Mouse (Mus musculus) kidney, embryonic 14.5 days (tissue): ENCODE results near the gene Rgp1. TPM values are rescaled to one million over a fixed set of nuclear protein-coding genes. Genes with fewer than 3 reads are reported as not detected.

ENCODE experiments used
- ATAC-seq: fragments of 200-750 bp; cut with Nextera tagmentation; 2 replicates; pipeline ENCODE4 v1.8.0; 2017; ENCODE audit warnings: moderate number of reproducible peaks, mild to moderate bottlenecking, moderate TSS enrichment, moderate library complexity; ENCODE audit not compliant: low FRiP score, low TSS enrichment
- H3K27ac ChIP-seq: fragments of 300-500 bp; sonication (generic); 2 replicates; pipeline ENCODE4 v1.5.1; 2014; ENCODE audit warnings: low read depth, mild to moderate bottlenecking, low read length, moderate library complexity, mixed read lengths
- H3K27me3 ChIP-seq: fragments of 300-500 bp; sonication (generic); 2 replicates; pipeline ENCODE4 v1.6.1; 2014; ENCODE audit warnings: mild to moderate bottlenecking, low read length; ENCODE audit not compliant: control insufficient read depth, insufficient read depth
- H3K36me3 ChIP-seq: fragments of 300-500 bp; sonication (generic); 2 replicates; pipeline ENCODE4 v1.6.1; 2014; ENCODE audit warnings: low read length, mixed read lengths; ENCODE audit not compliant: control insufficient read depth, insufficient read depth
- H3K4me1 ChIP-seq: fragments of 300-500 bp; sonication (generic); 2 replicates; pipeline ENCODE4 v1.6.1; 2014; ENCODE audit warnings: low read length, mixed read lengths; ENCODE audit not compliant: control insufficient read depth, insufficient read depth
- H3K4me2 ChIP-seq: fragments of 300-500 bp; sonication (generic); replicated peaks from 2 replicates; pipeline ENCODE4 v1.6.1; 2014; ENCODE audit warnings: low read depth, mild to moderate bottlenecking, low read length
- H3K4me3 ChIP-seq: fragments of 300-500 bp; sonication (generic); 2 replicates; pipeline ENCODE4 v1.5.1; 2014; ENCODE audit warnings: mild to moderate bottlenecking, low read length
- H3K9ac ChIP-seq: fragments of 300-500 bp; sonication (generic); 2 replicates; pipeline ENCODE4 v1.6.1; 2014; ENCODE audit warnings: low read depth, mild to moderate bottlenecking, low read length, moderate library complexity
- H3K9me3 ChIP-seq: fragments of 300-500 bp; sonication (generic); 2 replicates; pipeline ENCODE4 v1.6.1; 2016; ENCODE audit warnings: low read length; ENCODE audit not compliant: control insufficient read depth
- WGBS: fragments of 180-500 bp; shearing (Covaris S2); extraction: QIAGEN DNeasy Blood & Tissue Kit; methylation state at CpG from one replicate; pipeline ENCODE4 v1.1.7; 2014; 5-methylcytosine and 5-hydroxymethylcytosine counted together
- polyA plus RNA-seq: library from polyadenylated mRNA; unstranded; fragments of >200 nt; fragmentation: Nextera tagmentation; extraction: Ambion mirVana; gene quantifications from 2 replicates; pipeline ENCODE4 v1.2.1, GENCODE M21; 2014

Gene Rgp1
- polyA plus RNA-seq, 1 experiment from 2014 or later: 34.4 TPM

DNA sequence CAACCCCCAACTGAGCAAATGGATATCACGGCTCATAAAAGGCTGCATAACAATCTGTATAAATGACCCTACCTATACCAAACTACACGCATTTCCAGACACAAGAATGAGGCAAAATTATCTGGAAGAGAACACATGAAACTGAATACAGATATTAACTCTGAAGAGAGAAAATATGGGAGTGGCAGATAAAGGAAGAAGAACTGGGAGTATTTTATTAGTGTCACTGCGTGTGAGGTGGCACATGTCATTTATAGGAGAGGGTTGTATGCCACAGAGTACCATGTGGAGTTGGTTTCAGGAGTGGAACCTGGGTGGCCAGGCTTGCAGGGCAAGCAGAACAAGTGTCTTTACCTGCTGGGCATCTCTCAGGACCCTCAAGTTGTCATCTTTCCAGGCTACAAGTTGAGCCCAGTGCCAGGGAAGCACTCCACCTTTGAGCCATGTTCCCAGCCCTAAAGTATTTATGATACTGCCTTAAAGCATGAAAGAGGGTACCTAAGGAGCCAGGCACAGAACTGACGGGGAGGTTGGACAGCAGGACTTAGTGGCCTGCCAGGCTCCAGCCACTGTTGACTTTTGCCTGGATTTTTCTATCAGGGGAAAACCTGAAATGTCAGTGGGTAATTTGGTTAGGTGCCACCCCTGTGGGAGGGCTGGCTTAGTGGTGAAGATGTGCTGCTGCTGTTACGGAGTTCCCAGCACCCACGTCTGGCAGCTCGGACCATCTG, 20.3 kb downstream of the Rgp1 start:
- Histone ChIP-seq H3K9ac (no peak overlapping the region), H3K4me2 (no peak overlapping the region), H3K27me3 (no peaks in the 10 kb centered on the region), H3K4me3 (no peak overlapping the region), H3K36me3 (no peaks in the 10 kb centered on the region), H3K4me1 (no peaks in the 10 kb centered on the region), H3K27ac (no peak overlapping the region), H3K9me3 (no peaks in the 10 kb centered on the region)
- no peak for ATAC-seq
- WGBS: 85% methylated on average over 7 of the region's 7 CpGs

GRCm38 (mm10) chr4:43600195-43600934, 21.9 kb downstream of the Rgp1 start:
- Histone ChIP-seq H3K36me3 (no peaks in the 10 kb centered on the region), H3K27me3 (no peaks in the 10 kb centered on the region), H3K4me2 (no peak overlapping the region), H3K4me1 (no peaks in the 10 kb centered on the region), H3K9me3 (no peaks in the 10 kb centered on the region), H3K4me3 (no peak overlapping the region), H3K9ac (no peak overlapping the region), H3K27ac (no peak overlapping the region)
- 85% methylated on average over 9 of the region's 9 CpGs for WGBS
- no peak for ATAC-seq

- H3K9ac ChIP-seq: no peak overlapping the region
- H3K4me2 ChIP-seq: no peak overlapping the region
- H3K27me3 ChIP-seq: no peaks in the 10 kb centered on the region
- no peaks in the 10 kb centered on the region for H3K9me3 ChIP-seq
- no peak overlapping the region for H3K4me3 ChIP-seq
- 66% methylated on average over 3 of the region's 3 CpGs for WGBS
- no peaks in the 10 kb centered on the region for H3K36me3 ChIP-seq
- ATAC-seq: no peak
- H3K27ac ChIP-seq: no peak overlapping the region
- no peaks in the 10 kb centered on the region for H3K4me1 ChIP-seq
Observed at GRCm38 (mm10) chr4:43604099-43604498, 25.6 kb downstream of the Rgp1 start.

- no peaks in the 10 kb centered on the region for H3K36me3 ChIP-seq
- H3K4me1 ChIP-seq: no peaks in the 10 kb centered on the region
- no peak overlapping the region for H3K4me2 ChIP-seq
- no peak overlapping the region for H3K4me3 ChIP-seq
- WGBS: 68% methylated on average over 9 of the region's 9 CpGs
- no peaks in the 10 kb centered on the region for H3K9me3 ChIP-seq
- ATAC-seq: no peak
- H3K9ac ChIP-seq: no peak overlapping the region
- no peaks in the 10 kb centered on the region for H3K27me3 ChIP-seq
- no peak overlapping the region for H3K27ac ChIP-seq
Observed at GRCm38 (mm10) chr4:43604751-43605685, 26.5 kb downstream of the Rgp1 start.

GRCm38 (mm10) chr4:43612534-43612933, 34.0 kb downstream of the Rgp1 start:
- 71% methylated on average over 10 of the region's 10 CpGs for WGBS
- H3K4me1 ChIP-seq: no peaks in the 10 kb centered on the region
- H3K9me3 ChIP-seq: no peaks in the 10 kb centered on the region
- H3K27ac ChIP-seq: no peak overlapping the region
- no peak for ATAC-seq
- no peak overlapping the region for H3K4me3 ChIP-seq
- no peaks in the 10 kb centered on the region for H3K27me3 ChIP-seq
- H3K9ac ChIP-seq: no peak overlapping the region
- no peak overlapping the region for H3K4me2 ChIP-seq
- H3K36me3 ChIP-seq: no peaks in the 10 kb centered on the region

GRCm38 (mm10) chr4:43613060-43613730, 34.7 kb downstream of the Rgp1 start:
- no peaks in the 10 kb centered on the region for H3K9me3 ChIP-seq
- 59% methylated on average over 3 of the region's 3 CpGs for WGBS
- H3K4me3 ChIP-seq: no peak overlapping the region
- H3K27ac ChIP-seq: no peak overlapping the region
- no peak for ATAC-seq
- H3K4me2 ChIP-seq: no peak overlapping the region
- H3K4me1 ChIP-seq: no peaks in the 10 kb centered on the region
- H3K36me3 ChIP-seq: no peaks in the 10 kb centered on the region
- H3K27me3 ChIP-seq: no peaks in the 10 kb centered on the region
- H3K9ac ChIP-seq: no peak overlapping the region

DNA sequence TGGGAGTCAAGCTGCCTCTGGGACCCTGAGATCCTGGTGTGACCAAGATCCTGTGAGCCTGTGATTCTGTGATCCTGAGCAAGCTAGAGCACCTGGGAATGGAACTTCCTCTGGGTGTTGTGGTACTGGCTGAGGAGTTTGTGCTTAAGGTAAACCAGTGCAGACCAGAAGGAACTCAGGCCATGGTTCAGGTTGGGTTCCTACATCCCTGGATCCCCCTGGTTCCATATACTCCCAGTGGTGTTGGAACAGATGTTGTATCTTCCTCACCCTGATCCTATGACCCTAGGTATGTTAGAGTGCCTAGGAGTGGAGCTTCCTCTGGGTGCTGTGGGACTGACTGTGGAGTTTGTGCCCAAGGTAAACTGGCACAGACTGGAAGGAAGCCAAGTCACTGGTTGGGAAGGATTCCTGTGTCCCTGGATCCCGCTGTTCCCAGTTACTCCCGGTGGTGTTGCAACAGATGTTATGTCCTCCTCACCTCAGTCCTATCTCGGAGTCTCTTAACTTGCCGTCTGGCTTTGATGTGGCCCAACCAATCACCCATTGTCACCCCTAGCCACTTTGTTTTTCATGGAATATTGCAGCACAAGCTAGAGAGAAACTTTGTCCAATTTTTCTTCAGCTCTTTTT, 41.7 kb downstream of the Rgp1 start:
- 84% methylated on average over 4 of the region's 4 CpGs for WGBS

GRCm38 (mm10) chr4:43629106-43629817, 50.7 kb downstream of the Rgp1 start:
- H3K4me2 ChIP-seq: no peak overlapping the region
- no peaks in the 10 kb centered on the region for H3K27me3 ChIP-seq
- WGBS: 49% methylated on average over 20 of the region's 20 CpGs
- ATAC-seq: no peak
- no peaks in the 10 kb centered on the region for H3K36me3 ChIP-seq
- H3K9ac ChIP-seq: no peak overlapping the region
- H3K27ac ChIP-seq: no peak overlapping the region
- peaks cover 15% of the 10 kb centered on the region for H3K4me1 ChIP-seq
- no peak overlapping the region for H3K4me3 ChIP-seq
- peaks cover 13% of the 10 kb centered on the region; the same call in 1 of the 2 replicates for H3K9me3 ChIP-seq

More for the DNA sequence above, 41.7 kb downstream of the Rgp1 start:
- H3K36me3 ChIP-seq: no peaks in the 10 kb centered on the region
- no peak overlapping the region for H3K4me3 ChIP-seq
- H3K27ac ChIP-seq: no peak overlapping the region
- peaks cover 5% of the 10 kb centered on the region; the same call in 1 of the 2 replicates for H3K9me3 ChIP-seq
- no peaks in the 10 kb centered on the region for H3K27me3 ChIP-seq
- no peak overlapping the region for H3K4me2 ChIP-seq
- H3K9ac ChIP-seq: no peak overlapping the region
- no peak for ATAC-seq
- no peaks in the 10 kb centered on the region for H3K4me1 ChIP-seq
